Mouse (Mus musculus): ENCODE data around the gene Crispld2. TPM values are rescaled to one million over a fixed set of nuclear protein-coding genes. Genes with fewer than 3 reads are reported as not detected.

The Crispld2 gene
- polyA plus RNA-seq (2015; fragmentation: Nextera tagmentation; extraction: Ambion mirVana), result 3.9 and 4.1 TPM in 2 replicates

DNA sequence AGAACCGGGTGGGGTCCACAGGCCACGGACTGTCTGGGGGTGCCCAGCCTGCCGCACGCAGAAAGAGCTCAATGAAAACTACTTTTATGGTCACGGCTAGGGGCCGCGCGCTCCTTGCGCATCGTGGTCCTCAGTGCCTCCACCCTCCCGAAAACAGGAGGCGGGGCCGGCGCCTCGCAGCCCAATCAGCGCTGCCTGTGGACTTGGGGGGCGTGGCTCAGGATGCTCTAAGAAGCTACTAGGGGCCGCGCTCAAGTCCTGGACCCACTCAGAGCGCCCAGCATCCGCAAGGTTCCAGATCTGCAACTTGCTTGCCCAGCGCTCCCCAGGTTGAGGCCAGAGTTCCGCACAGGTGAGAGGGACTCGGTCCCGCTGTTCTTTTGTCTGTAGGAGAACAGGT is at the start of gene Crispld2:
Gene Crispld2 (plus strand): TSS at position 190 of the 400 bp plus-strand sequence.
- under 1% methylated on average over 25 of the region's 25 CpGs for WGBS
- peak within 1 kb of the TSS; percentile 60 for H3K4me2 ChIP-seq
- ATAC-seq (ENCODE audit: extremely low read depth, insufficient number of reproducible peaks, low FRiP score, low TSS enrichment), result peak; percentile 62; the same call in 1 of the 2 replicates
- H3K36me3 ChIP-seq, result no peaks in the 10 kb centered on the region
- H3K27ac ChIP-seq (replicated peaks), result no peak within 1 kb of the TSS
- peak within 1 kb of the TSS; percentile 45 for H3K4me3 ChIP-seq
- no peaks in the 10 kb centered on the region for H3K9me3 ChIP-seq
- H3K9ac ChIP-seq, result 0 out of 2 replicates have a peak within 1 kb of the TSS, but pooled peaks have one; percentile 42
- peaks cover 58% of the 10 kb centered on the region for H3K27me3 ChIP-seq (replicated peaks)
- H3K4me1 ChIP-seq, result peaks cover 37% of the 10 kb centered on the region

DNA sequence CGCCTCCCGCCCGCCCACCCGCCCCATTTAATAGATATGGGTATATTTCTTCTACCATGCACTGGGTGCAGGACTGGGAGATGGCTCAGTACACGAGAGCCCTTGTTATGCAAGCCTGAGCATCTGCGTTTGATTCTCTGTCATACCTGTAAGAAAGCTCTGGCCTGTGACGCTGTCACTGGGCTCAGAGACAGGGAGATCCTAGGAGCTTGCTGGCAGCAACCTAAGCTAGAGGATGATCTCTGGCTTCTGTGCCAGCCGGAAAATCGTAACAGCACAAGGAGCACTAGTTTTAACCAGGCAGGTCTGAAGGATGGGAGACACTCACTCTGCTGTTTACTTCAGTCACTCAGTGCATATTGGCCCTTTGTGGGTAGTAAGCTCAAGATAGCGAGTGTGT is 48.6 kb upstream of the Crispld2 start:
- peaks cover 82% of the 10 kb centered on the region for H3K36me3 ChIP-seq
- no peak for ATAC-seq (ENCODE audit: extremely low read depth, insufficient number of reproducible peaks, low FRiP score, low TSS enrichment)
- 92% methylated on average over 10 of the region's 10 CpGs for WGBS

DNA sequence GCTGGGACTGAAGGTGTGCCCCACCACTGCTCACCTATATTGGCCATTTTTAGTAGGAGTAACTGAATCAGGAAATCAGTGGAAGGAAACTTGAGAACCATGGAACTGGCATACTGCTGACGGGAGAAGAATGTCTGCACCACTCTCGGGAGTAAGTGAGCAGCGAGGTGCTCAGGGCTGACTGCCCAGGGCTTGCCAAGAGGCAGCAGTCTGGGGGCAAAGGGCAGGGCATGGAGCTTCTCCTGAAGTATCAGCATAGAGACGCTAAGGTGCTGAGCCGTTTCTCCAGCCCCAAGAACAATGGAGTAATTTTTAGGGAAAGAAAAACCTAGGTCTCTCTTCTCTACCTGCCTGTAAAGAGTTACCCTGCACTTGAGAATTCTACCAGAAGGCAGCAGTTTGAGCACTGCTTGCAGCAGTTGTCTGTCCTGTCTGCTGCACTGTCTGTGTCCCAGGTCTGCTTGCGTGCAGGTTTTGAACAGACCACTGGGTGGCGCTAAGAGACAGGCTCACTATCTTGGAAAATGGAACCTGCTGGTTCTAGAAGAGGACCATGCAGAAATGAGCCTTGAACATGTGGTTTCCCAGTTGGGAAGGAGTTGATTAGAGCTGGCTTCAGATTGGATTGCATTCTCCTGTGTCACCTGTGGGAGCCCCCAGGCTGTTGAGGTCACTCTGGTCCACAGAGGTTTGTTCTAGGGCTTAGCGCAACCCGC is 48.0 kb upstream of the Crispld2 start:
- WGBS, result 64% methylated on average over 9 of the region's 9 CpGs
- Histone ChIP-seq H3K4me1 (no peaks in the 10 kb centered on the region; the same call in 1 of the 2 replicates), H3K9ac (no peak overlapping the region), H3K4me3 (no peak overlapping the region), H3K4me2 (no peak overlapping the region), H3K36me3 (peaks cover 82% of the 10 kb centered on the region), H3K9me3 (no peaks in the 10 kb centered on the region), H3K27me3 (replicated peaks) (no peaks in the 10 kb centered on the region), H3K27ac (replicated peaks) (no peak overlapping the region)
- no peak for ATAC-seq (ENCODE audit: extremely low read depth, insufficient number of reproducible peaks, low FRiP score, low TSS enrichment)

More for the DNA sequence above, 48.6 kb upstream of the Crispld2 start:
- no peak overlapping the region for H3K9ac ChIP-seq
- no peaks in the 10 kb centered on the region for H3K9me3 ChIP-seq
- H3K27ac ChIP-seq (replicated peaks), result no peak overlapping the region
- H3K4me2 ChIP-seq, result no peak overlapping the region
- no peak overlapping the region for H3K4me3 ChIP-seq
- no peaks in the 10 kb centered on the region; the same call in 1 of the 2 replicates for H3K4me1 ChIP-seq
- no peaks in the 10 kb centered on the region for H3K27me3 ChIP-seq (replicated peaks)

DNA sequence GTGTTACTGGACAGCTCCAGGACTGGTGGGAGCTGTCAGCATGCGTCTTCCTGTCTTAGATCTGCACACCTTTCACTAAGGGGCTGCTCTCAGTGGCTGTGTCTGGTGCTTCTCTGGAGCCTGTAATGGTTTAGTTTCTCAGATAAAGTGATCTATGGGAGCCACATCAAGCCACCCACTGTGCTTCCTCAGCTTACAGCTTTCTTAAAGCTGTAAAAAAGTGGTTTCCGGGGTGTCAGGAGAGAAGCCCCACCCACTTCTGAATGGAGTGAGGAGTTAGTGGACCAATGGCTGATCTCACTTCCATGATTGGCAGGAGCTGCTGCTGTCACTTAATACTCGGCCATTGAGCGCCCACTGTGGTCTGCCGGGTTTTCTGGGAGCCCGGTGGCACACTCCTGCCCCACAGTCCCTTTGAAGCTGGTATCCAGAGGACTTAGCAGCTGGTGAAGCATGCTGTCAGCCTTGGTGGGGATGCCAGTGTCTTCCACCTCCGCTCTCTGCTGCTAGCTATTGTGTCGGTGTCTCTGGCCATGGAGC is 45.8 kb upstream of the Crispld2 start:
- 75% methylated on average over 8 of the region's 8 CpGs for WGBS
- Histone ChIP-seq H3K27ac (replicated peaks) (no peak overlapping the region), H3K9me3 (no peaks in the 10 kb centered on the region), H3K36me3 (peaks cover 89% of the 10 kb centered on the region), H3K9ac (no peak overlapping the region), H3K4me3 (no peak overlapping the region), H3K27me3 (replicated peaks) (no peaks in the 10 kb centered on the region), H3K4me1 (no peaks in the 10 kb centered on the region; the same call in 1 of the 2 replicates), H3K4me2 (no peak overlapping the region)
- ATAC-seq (ENCODE audit: extremely low read depth, insufficient number of reproducible peaks, low FRiP score, low TSS enrichment), result no peak

DNA sequence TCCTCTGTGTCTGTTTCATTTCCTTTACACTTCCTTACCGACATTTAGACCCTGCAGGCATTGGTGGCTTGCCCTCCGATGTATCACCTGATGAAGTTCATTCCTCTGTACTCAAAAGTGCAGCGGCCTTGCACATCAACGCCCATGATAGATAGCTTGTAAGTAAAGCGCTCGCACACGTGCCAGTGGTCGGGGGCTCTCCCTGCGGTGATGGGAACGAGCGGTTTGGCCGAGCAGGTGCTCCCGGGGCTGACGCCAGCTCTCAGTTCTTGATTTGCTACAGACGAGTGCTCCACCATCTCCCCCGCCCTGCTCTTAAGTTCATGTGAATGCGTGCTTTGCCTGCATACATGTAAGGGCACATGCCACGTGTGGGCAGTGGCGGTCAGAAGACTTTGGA is 44.6 kb upstream of the Crispld2 start:
- Histone ChIP-seq H3K36me3 (peaks cover 89% of the 10 kb centered on the region), H3K9ac (no peak overlapping the region)
- no peak for ATAC-seq (ENCODE audit: extremely low read depth, insufficient number of reproducible peaks, low FRiP score, low TSS enrichment)

DNA sequence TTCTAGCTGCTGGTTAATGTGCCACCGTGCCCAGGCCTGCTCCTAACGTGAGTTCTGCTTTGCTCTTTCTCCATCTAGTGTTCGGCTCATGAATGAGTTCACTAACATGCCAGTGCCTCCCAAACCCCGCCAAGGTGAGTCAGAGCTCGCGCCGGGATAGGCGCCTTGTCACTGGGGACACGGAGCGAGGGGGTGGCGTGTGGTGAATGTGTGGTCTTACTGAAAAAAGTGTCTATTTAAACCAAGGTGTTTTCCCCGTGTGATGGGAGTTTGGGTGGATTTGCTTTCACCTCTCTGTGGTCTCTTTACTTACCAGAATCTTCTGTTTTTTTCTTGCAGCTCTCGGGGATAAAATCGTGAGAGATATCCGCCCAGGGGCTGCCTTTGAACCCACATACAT is 43.9 kb upstream of the Crispld2 start:
- no peaks in the 10 kb centered on the region; the same call in 1 of the 2 replicates for H3K4me1 ChIP-seq
- H3K9me3 ChIP-seq, result no peaks in the 10 kb centered on the region
- no peak for ATAC-seq (ENCODE audit: extremely low read depth, insufficient number of reproducible peaks, low FRiP score, low TSS enrichment)
- no peak overlapping the region for H3K4me3 ChIP-seq
- peaks cover 89% of the 10 kb centered on the region for H3K36me3 ChIP-seq
- 84% methylated on average over 15 of the region's 15 CpGs for WGBS
- no peaks in the 10 kb centered on the region for H3K27me3 ChIP-seq (replicated peaks)
- H3K9ac ChIP-seq, result no peak overlapping the region
- H3K4me2 ChIP-seq, result no peak overlapping the region
- H3K27ac ChIP-seq (replicated peaks), result no peak overlapping the region

More for the DNA sequence above, 44.6 kb upstream of the Crispld2 start:
- Histone ChIP-seq H3K9me3 (no peaks in the 10 kb centered on the region), H3K4me2 (no peak overlapping the region), H3K27me3 (replicated peaks) (no peaks in the 10 kb centered on the region), H3K4me1 (no peaks in the 10 kb centered on the region; the same call in 1 of the 2 replicates), H3K27ac (replicated peaks) (no peak overlapping the region), H3K4me3 (no peak overlapping the region)
- 78% methylated on average over 19 of the region's 19 CpGs for WGBS

DNA sequence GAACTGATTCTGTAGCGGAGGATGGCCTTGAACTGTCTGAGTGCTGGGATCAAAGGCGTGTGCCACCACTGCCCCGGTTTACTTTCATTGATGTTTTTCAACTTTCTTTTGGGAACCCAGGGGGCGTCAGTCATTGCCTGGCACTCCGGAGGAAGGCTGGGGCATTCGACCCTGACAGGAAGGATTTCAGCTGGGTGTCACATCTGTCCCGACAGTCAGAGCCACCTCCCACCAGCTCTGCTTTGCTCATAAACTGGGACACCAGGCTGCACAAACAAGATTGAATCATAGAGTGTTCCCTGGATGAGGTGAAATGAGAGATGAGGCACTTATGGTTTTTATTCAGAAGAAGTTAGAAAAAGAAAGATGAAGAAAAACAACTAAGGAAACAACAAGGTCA is 40.0 kb upstream of the Crispld2 start:
- Histone ChIP-seq H3K9ac (no peak overlapping the region), H3K27me3 (replicated peaks) (no peaks in the 10 kb centered on the region), H3K9me3 (no peaks in the 10 kb centered on the region), H3K4me2 (no peak overlapping the region), H3K27ac (replicated peaks) (no peak overlapping the region), H3K36me3 (peaks cover 99% of the 10 kb centered on the region), H3K4me3 (no peak overlapping the region), H3K4me1 (no peaks in the 10 kb centered on the region)
- 80% methylated on average over 7 of the region's 7 CpGs for WGBS
- ATAC-seq (ENCODE audit: extremely low read depth, insufficient number of reproducible peaks, low FRiP score, low TSS enrichment), result no peak

DNA sequence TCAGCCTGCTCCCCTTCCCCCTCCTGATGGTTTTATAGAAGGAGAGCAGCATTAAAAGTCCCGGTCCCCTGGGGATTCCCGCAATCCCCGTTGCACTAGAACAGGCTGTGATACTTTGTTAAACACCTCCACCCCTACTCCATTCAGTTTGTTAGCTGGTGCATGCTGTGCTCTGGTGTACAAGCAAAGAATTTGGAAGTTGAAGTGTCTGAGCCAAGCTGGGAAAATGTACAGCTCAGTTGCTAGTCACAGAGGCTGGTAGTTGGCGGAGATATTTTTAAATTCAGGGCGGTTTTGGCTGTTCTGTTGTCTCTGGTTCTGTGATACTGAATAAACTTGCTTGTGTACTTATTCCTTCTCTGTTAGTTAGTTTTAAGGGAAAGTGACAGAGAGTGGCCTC is 39.5 kb upstream of the Crispld2 start:
- 88% methylated on average over 5 of the region's 5 CpGs for WGBS
- Histone ChIP-seq H3K4me3 (no peak overlapping the region), H3K4me2 (no peak overlapping the region), H3K27ac (replicated peaks) (no peak overlapping the region), H3K9ac (no peak overlapping the region), H3K9me3 (no peaks in the 10 kb centered on the region), H3K36me3 (peaks cover 99% of the 10 kb centered on the region), H3K4me1 (no peaks in the 10 kb centered on the region), H3K27me3 (replicated peaks) (no peaks in the 10 kb centered on the region)
- ATAC-seq (ENCODE audit: extremely low read depth, insufficient number of reproducible peaks, low FRiP score, low TSS enrichment), result no peak

DNA sequence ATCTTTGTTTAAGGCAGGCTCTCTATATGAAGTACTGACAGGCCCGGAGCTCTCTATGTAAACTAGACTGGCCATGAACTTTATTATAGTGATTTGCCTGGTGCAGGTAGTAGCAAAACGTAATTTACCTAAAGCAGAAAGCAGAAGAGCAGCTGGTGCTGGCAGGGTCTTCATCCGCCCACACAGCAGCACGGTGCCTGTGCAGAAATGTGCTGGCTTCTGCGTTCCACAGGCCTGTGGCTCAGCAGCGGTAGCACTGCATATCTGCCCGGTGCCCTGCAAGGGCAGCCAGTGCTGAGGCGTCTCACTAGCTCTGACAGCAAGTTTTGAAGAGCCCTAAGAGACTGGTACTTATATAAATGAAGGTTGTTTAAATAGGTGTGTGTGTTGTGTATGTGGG is 36.9 kb upstream of the Crispld2 start:
- H3K4me1 ChIP-seq, result peaks cover 2% of the 10 kb centered on the region
- H3K9me3 ChIP-seq, result no peaks in the 10 kb centered on the region
- 86% methylated on average over 8 of the region's 8 CpGs for WGBS
- H3K4me2 ChIP-seq, result no peak overlapping the region
- H3K9ac ChIP-seq, result no peak overlapping the region
- H3K36me3 ChIP-seq, result peaks cover 82% of the 10 kb centered on the region
- H3K27me3 ChIP-seq (replicated peaks), result no peaks in the 10 kb centered on the region
- H3K27ac ChIP-seq (replicated peaks), result no peak overlapping the region
- no peak overlapping the region for H3K4me3 ChIP-seq
- no peak for ATAC-seq (ENCODE audit: extremely low read depth, insufficient number of reproducible peaks, low FRiP score, low TSS enrichment)

DNA sequence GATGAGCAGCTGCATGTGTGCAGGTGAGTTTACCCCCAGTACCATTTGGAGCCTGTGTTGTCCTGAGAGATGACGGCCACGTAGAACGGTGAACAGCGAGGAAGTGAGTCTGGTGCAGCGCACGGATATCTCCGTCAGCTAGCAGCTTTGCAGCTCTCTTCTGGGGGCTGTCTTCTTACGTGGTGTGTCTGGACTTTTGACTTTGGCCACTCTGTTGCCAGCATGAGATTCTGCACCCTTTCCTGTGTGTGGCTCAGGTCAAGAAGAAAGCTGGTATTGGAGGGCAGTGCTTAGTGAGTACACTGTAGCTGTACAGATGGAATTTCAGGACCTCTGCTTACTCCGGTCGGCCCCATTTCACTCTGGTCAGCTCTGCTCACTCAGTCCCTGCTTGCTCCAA is 34.2 kb upstream of the Crispld2 start:
- Histone ChIP-seq H3K27me3 (replicated peaks) (no peaks in the 10 kb centered on the region), H3K36me3 (peaks cover 55% of the 10 kb centered on the region), H3K4me3 (no peak overlapping the region), H3K4me2 (no peak overlapping the region), H3K27ac (replicated peaks) (no peak overlapping the region), H3K4me1 (peaks cover 8% of the 10 kb centered on the region), H3K9ac (no peak overlapping the region), H3K9me3 (no peaks in the 10 kb centered on the region)
- no peak for ATAC-seq (ENCODE audit: extremely low read depth, insufficient number of reproducible peaks, low FRiP score, low TSS enrichment)
- WGBS, result 92% methylated on average over 10 of the region's 10 CpGs

DNA sequence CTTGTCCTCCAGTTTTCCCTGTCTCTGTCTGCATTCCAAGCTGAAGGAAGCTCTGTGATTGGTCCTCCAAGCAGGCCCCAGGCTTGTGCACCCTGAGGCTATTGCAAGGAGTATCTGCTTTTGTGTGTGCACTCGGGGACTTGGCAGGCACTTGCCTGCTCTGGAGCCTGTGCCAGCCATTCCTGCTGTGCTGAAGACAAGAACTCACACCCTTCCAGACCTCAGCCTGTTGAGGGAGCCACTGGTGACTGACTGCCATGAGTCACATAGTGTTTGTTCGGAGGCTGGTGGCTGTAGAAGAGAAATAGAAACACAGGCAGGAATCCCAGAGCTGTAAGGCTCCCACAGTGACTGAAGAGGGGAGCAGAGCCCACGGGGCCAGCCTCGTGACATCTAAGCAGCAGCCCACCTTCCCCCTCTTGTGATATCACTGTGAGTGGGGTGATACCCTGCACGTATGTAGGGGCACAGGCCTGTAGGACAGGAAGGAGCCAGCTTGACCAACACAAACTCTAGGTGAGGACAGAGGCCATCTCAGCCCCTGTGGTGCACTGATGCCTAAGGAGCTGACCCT is 31.6 kb upstream of the Crispld2 start:
- H3K27me3 ChIP-seq (replicated peaks), result no peaks in the 10 kb centered on the region
- no peak for ATAC-seq (ENCODE audit: extremely low read depth, insufficient number of reproducible peaks, low FRiP score, low TSS enrichment)
- whole genome bisulfite sequencing, result 49% methylated on average over 5 of the region's 5 CpGs
- peaks cover 8% of the 10 kb centered on the region for H3K4me1 ChIP-seq
- H3K9me3 ChIP-seq, result no peaks in the 10 kb centered on the region
- no peak overlapping the region for H3K4me3 ChIP-seq
- H3K4me2 ChIP-seq, result no peak overlapping the region
- no peak overlapping the region for H3K9ac ChIP-seq
- H3K27ac ChIP-seq (replicated peaks), result 0 out of 2 replicates have a peak overlapping the region, but pooled peaks have one; percentile 12
- H3K36me3 ChIP-seq, result peaks cover 29% of the 10 kb centered on the region
